Mouse (Mus musculus) right cerebral cortex, postnatal 4 days (tissue): ENCODE data around the gene Lrsam1.
A peak's percentile ranks its signal among the peaks of the same experiment; 100 is the strongest.
"Not testable (repeated sequence)": the region's sequence is repeated elsewhere in the genome, so short reads cannot be mapped to it uniquely, and the experiment has no call there.

Experiments
- DNase-seq: peaks from one replicate; pipeline ENCODE4 v3.0.0-alpha.2; 2022

The Lrsam1 gene

GRCm38 (mm10) chr2:32961192-32961995, at the start of gene Lrsam1, which contains the start of gene Rpl12:
Gene Lrsam1 (minus strand): TSS chr2:32961614.
Gene Rpl12 (plus strand): TSS chr2:32961559.
- peak; percentile 91 for DNase-seq

- DNase-seq, result not testable (repeated sequence)
These were observed 47.6 kb upstream of the Lrsam1 start for GRCm38 (mm10) chr2:33009055-33009454.

- DNase-seq, result no peak
These were observed 43.6 kb upstream of the Lrsam1 start for GRCm38 (mm10) chr2:33005041-33005440.

GRCm38 (mm10) chr2:33002144-33002543, 40.7 kb upstream of the Lrsam1 start:
- no peak for DNase-seq

GRCm38 (mm10) chr2:32999752-33000151, 38.3 kb upstream of the Lrsam1 start:
- no peak for DNase-seq

GRCm38 (mm10) chr2:32997792-32998191, 36.4 kb upstream of the Lrsam1 start:
- DNase-seq, result no peak

- DNase-seq, result no peak
These were observed 35.7 kb upstream of the Lrsam1 start for GRCm38 (mm10) chr2:32997081-32997480.

GRCm38 (mm10) chr2:32992130-32992529, 30.7 kb upstream of the Lrsam1 start:
- no peak for DNase-seq

- DNase-seq, result no peak
These were observed 28.9 kb upstream of the Lrsam1 start for GRCm38 (mm10) chr2:32990167-32990832.

GRCm38 (mm10) chr2:32989376-32989775, 28.0 kb upstream of the Lrsam1 start:
- DNase-seq, result no peak

GRCm38 (mm10) chr2:32985844-32986243, 24.4 kb upstream of the Lrsam1 start:
- no peak for DNase-seq

- no peak for DNase-seq
These were observed 22.2 kb upstream of the Lrsam1 start for GRCm38 (mm10) chr2:32983617-32984016.

GRCm38 (mm10) chr2:32982700-32983099, 21.3 kb upstream of the Lrsam1 start:
- DNase-seq, result no peak

GRCm38 (mm10) chr2:32981725-32982271, 20.4 kb upstream of the Lrsam1 start, which contains the start of gene Slc2a8:
Gene Slc2a8 (minus strand): TSS chr2:32982083.
- DNase-seq, result peak; percentile 80

- DNase-seq, result peak; percentile 40
These were observed 19.9 kb upstream of the Lrsam1 start for GRCm38 (mm10) chr2:32981281-32981680.

GRCm38 (mm10) chr2:32979675-32980074, 18.3 kb upstream of the Lrsam1 start:
- no peak for DNase-seq

- DNase-seq, result no peak
These were observed 17.3 kb upstream of the Lrsam1 start for GRCm38 (mm10) chr2:32978675-32979074.

- no peak for DNase-seq
These were observed 15.7 kb upstream of the Lrsam1 start for GRCm38 (mm10) chr2:32977114-32977513.

- no peak for DNase-seq
These were observed 12.8 kb upstream of the Lrsam1 start for GRCm38 (mm10) chr2:32974216-32974615.

GRCm38 (mm10) chr2:32971235-32971634, 9.8 kb upstream of the Lrsam1 start:
- DNase-seq, result no peak

- no peak for DNase-seq
These were observed 7.9 kb upstream of the Lrsam1 start for GRCm38 (mm10) chr2:32969326-32969725.

- DNase-seq, result no peak
These were observed 6.7 kb upstream of the Lrsam1 start for GRCm38 (mm10) chr2:32968024-32968614.
